Mouse (Mus musculus): ENCODE data around the gene Olfr1390. TPM values are rescaled to one million over a fixed set of nuclear protein-coding genes. Genes with fewer than 3 reads are reported as not detected.

The Olfr1390 gene
- total RNA-seq, 1 experiment, result not detected

GRCm38 (mm10) chr11:49322442-49322841, 12.5 kb upstream of the Olfr1390 start, which contains the start of gene Olfr1391:
Gene Olfr1391 (plus strand): TSS chr11:49322742.
- no peak for DNase-seq (ENCODE audit: low read depth, low spot score)
- H3K4me3 ChIP-seq (ENCODE audit: insufficient read depth in 1 of 2, low read depth in 1 of 2, low read length in 2 of 2, poor library complexity in 1 of 2, severe bottlenecking in 1 of 2), result no peak within 1 kb of the TSS
- in situ Hi-C loops (cut with MboI; ENCODE audit: low sequenced_read_pairs in 2 of 2, unreplicated experiment in 2 of 2), result no loop called here
- no peak within 1 kb of the TSS for H3K27ac ChIP-seq (ENCODE audit: insufficient read depth, low read depth, low read length, poor library complexity, severe bottlenecking)
- H3K9me3 ChIP-seq (ENCODE audit: control insufficient read depth, insufficient read depth, low read depth, low read length), result no peaks in the 10 kb centered on the region
- TF ChIP-seq MAFK (IDR thresholded peaks at IDR 0.05; ENCODE audit: insufficient read depth, low read depth, low read length) (no peak), HCFC1 (IDR thresholded peaks at IDR 0.05; ENCODE audit: borderline replicate concordance, insufficient read depth, low read length) (no peak), ZC3H11A (IDR thresholded peaks at IDR 0.05; ENCODE audit: borderline replicate concordance, low read depth, low read length) (no peak), CHD2 (IDR thresholded peaks at IDR 0.05; ENCODE audit: low read depth, low read length) (no peak), ZNF384 (IDR thresholded peaks at IDR 0.05; ENCODE audit: low read depth, low read length) (no peak)
- H3K4me1 ChIP-seq (ENCODE audit: control insufficient read depth in 2 of 2, insufficient read depth in 2 of 2, low read length in 2 of 2, poor library complexity in 1 of 2), result no peaks in the 10 kb centered on the region
- H3K36me3 ChIP-seq (ENCODE audit: control insufficient read depth, insufficient read depth, low read length, poor library complexity, severe bottlenecking), result no peaks in the 10 kb centered on the region
- no peak within 1 kb of the TSS for H3K9ac ChIP-seq (ENCODE audit: insufficient read depth, low read depth, low read length, poor library complexity, severe bottlenecking)

GRCm38 (mm10) chr11:49326726-49327125, 8.3 kb upstream of the Olfr1390 start:
- no peak for DNase-seq (ENCODE audit: low read depth, low spot score)
- no peak overlapping the region for H3K4me3 ChIP-seq (ENCODE audit: insufficient read depth in 1 of 2, low read depth in 1 of 2, low read length in 2 of 2, poor library complexity in 1 of 2, severe bottlenecking in 1 of 2)
- H3K9ac ChIP-seq (ENCODE audit: insufficient read depth, low read depth, low read length, poor library complexity, severe bottlenecking), result no peak overlapping the region
- H3K36me3 ChIP-seq (ENCODE audit: control insufficient read depth, insufficient read depth, low read length, poor library complexity, severe bottlenecking), result no peaks in the 10 kb centered on the region
- no peaks in the 10 kb centered on the region for H3K9me3 ChIP-seq (ENCODE audit: control insufficient read depth, insufficient read depth, low read depth, low read length)
- no peaks in the 10 kb centered on the region for H3K4me1 ChIP-seq (ENCODE audit: control insufficient read depth in 2 of 2, insufficient read depth in 2 of 2, low read length in 2 of 2, poor library complexity in 1 of 2)
- no peak overlapping the region for H3K27ac ChIP-seq (ENCODE audit: insufficient read depth, low read depth, low read length, poor library complexity, severe bottlenecking)
- in situ Hi-C loops (cut with MboI; ENCODE audit: low sequenced_read_pairs in 2 of 2, unreplicated experiment in 2 of 2), result no loop called here
- no peak for TF ChIP-seq CHD2 (IDR thresholded peaks at IDR 0.05; ENCODE audit: low read depth, low read length)
- no peak for TF ChIP-seq ZC3H11A (IDR thresholded peaks at IDR 0.05; ENCODE audit: borderline replicate concordance, low read depth, low read length)
- TF ChIP-seq HCFC1 (IDR thresholded peaks at IDR 0.05; ENCODE audit: borderline replicate concordance, insufficient read depth, low read length), result no peak
- TF ChIP-seq MAFK (IDR thresholded peaks at IDR 0.05; ENCODE audit: insufficient read depth, low read depth, low read length), result no peak
- TF ChIP-seq ZNF384 (IDR thresholded peaks at IDR 0.05; ENCODE audit: low read depth, low read length), result no peak

GRCm38 (mm10) chr11:49329686-49330085, 5.3 kb upstream of the Olfr1390 start:
- Histone ChIP-seq H3K4me1 (ENCODE audit: control insufficient read depth in 2 of 2, insufficient read depth in 2 of 2, low read length in 2 of 2, poor library complexity in 1 of 2) (no peaks in the 10 kb centered on the region), H3K9me3 (ENCODE audit: control insufficient read depth, insufficient read depth, low read depth, low read length) (no peaks in the 10 kb centered on the region), H3K9ac (ENCODE audit: insufficient read depth, low read depth, low read length, poor library complexity, severe bottlenecking) (no peak overlapping the region), H3K27ac (ENCODE audit: insufficient read depth, low read depth, low read length, poor library complexity, severe bottlenecking) (no peak overlapping the region), H3K4me3 (ENCODE audit: insufficient read depth in 1 of 2, low read depth in 1 of 2, low read length in 2 of 2, poor library complexity in 1 of 2, severe bottlenecking in 1 of 2) (no peak overlapping the region), H3K36me3 (ENCODE audit: control insufficient read depth, insufficient read depth, low read length, poor library complexity, severe bottlenecking) (no peaks in the 10 kb centered on the region)
- no peak for DNase-seq (ENCODE audit: low read depth, low spot score)
- in situ Hi-C loops (cut with MboI; ENCODE audit: low sequenced_read_pairs in 2 of 2, unreplicated experiment in 2 of 2), result no loop called here
- TF ChIP-seq MAFK (IDR thresholded peaks at IDR 0.05; ENCODE audit: insufficient read depth, low read depth, low read length), result no peak
- no peak for TF ChIP-seq CHD2 (IDR thresholded peaks at IDR 0.05; ENCODE audit: low read depth, low read length)
- TF ChIP-seq HCFC1 (IDR thresholded peaks at IDR 0.05; ENCODE audit: borderline replicate concordance, insufficient read depth, low read length), result no peak
- no peak for TF ChIP-seq ZNF384 (IDR thresholded peaks at IDR 0.05; ENCODE audit: low read depth, low read length)
- TF ChIP-seq ZC3H11A (IDR thresholded peaks at IDR 0.05; ENCODE audit: borderline replicate concordance, low read depth, low read length), result no peak

- Histone ChIP-seq H3K27ac (ENCODE audit: insufficient read depth, low read depth, low read length, poor library complexity, severe bottlenecking) (no peak overlapping the region), H3K9me3 (ENCODE audit: control insufficient read depth, insufficient read depth, low read depth, low read length) (no peaks in the 10 kb centered on the region), H3K4me1 (ENCODE audit: control insufficient read depth in 2 of 2, insufficient read depth in 2 of 2, low read length in 2 of 2, poor library complexity in 1 of 2) (no peaks in the 10 kb centered on the region), H3K36me3 (ENCODE audit: control insufficient read depth, insufficient read depth, low read length, poor library complexity, severe bottlenecking) (no peaks in the 10 kb centered on the region), H3K9ac (ENCODE audit: insufficient read depth, low read depth, low read length, poor library complexity, severe bottlenecking) (no peak overlapping the region), H3K4me3 (ENCODE audit: insufficient read depth in 1 of 2, low read depth in 1 of 2, low read length in 2 of 2, poor library complexity in 1 of 2, severe bottlenecking in 1 of 2) (no peak overlapping the region)
- in situ Hi-C loops (cut with MboI; ENCODE audit: low sequenced_read_pairs in 2 of 2, unreplicated experiment in 2 of 2), result no loop called here
- TF ChIP-seq MAFK (IDR thresholded peaks at IDR 0.05; ENCODE audit: insufficient read depth, low read depth, low read length) (no peak), ZC3H11A (IDR thresholded peaks at IDR 0.05; ENCODE audit: borderline replicate concordance, low read depth, low read length) (no peak), ZNF384 (IDR thresholded peaks at IDR 0.05; ENCODE audit: low read depth, low read length) (no peak), HCFC1 (IDR thresholded peaks at IDR 0.05; ENCODE audit: borderline replicate concordance, insufficient read depth, low read length) (no peak), CHD2 (IDR thresholded peaks at IDR 0.05; ENCODE audit: low read depth, low read length) (no peak)
- no peak for DNase-seq (ENCODE audit: low read depth, low spot score)
Measured at GRCm38 (mm10) chr11:49337150-49337832, 2.3 kb downstream of the Olfr1390 start.
